Mouse (Mus musculus) forebrain, embryonic 11.5 days (tissue): ENCODE results near the gene Tbc1d16. TPM values are rescaled to one million over a fixed set of nuclear protein-coding genes. Genes with fewer than 3 reads are reported as not detected.
"Not testable (repeated sequence)": the region's sequence is repeated elsewhere in the genome, so short reads cannot be mapped to it uniquely, and the experiment has no call there.

Source experiments
- ATAC-seq: fragments of 200-750 bp; cut with Nextera tagmentation; replicated peaks from 2 replicates; pipeline ENCODE4 v1.8.0; 2017; ENCODE audit warnings: moderate TSS enrichment; ENCODE audit not compliant: low FRiP score
- DNase-seq: peaks from one replicate; pipeline ENCODE4 v3.0.0-alpha.2; 2017; ENCODE audit warnings: low spot score
- H3K27ac ChIP-seq: fragments of 300-500 bp; sonication (generic); 2 replicates; pipeline ENCODE4 v1.5.1; 2014; ENCODE audit warnings: low read depth, low read length
- H3K27me3 ChIP-seq: fragments of 300-500 bp; sonication (generic); 2 replicates; pipeline ENCODE4 v1.6.1; 2014; ENCODE audit warnings: mild to moderate bottlenecking, low read length, mixed read lengths; ENCODE audit not compliant: control insufficient read depth, insufficient read depth
- H3K36me3 ChIP-seq: fragments of 300-500 bp; sonication (generic); 2 replicates; pipeline ENCODE4 v1.6.1; 2014; ENCODE audit warnings: mild to moderate bottlenecking, low read length, moderate library complexity, mixed read lengths; ENCODE audit not compliant: control insufficient read depth, insufficient read depth
- H3K4me1 ChIP-seq: fragments of 300-500 bp; sonication (generic); replicated peaks from 2 replicates; pipeline ENCODE4 v1.6.1; 2014; ENCODE audit warnings: low read length, mixed read lengths; ENCODE audit not compliant: control insufficient read depth, insufficient read depth
- H3K4me2 ChIP-seq: fragments of 300-500 bp; sonication (generic); 2 replicates; pipeline ENCODE4 v1.6.1; 2014; ENCODE audit warnings: low read depth, mild to moderate bottlenecking, low read length, moderate library complexity, mixed read lengths; ENCODE audit not compliant: severe bottlenecking
- H3K4me3 ChIP-seq: fragments of 300-500 bp; sonication (generic); 2 replicates; pipeline ENCODE4 v1.5.1; 2014; ENCODE audit warnings: low read depth, low read length
- H3K9ac ChIP-seq: fragments of 300-500 bp; sonication (generic); 2 replicates; pipeline ENCODE4 v1.6.1; 2014; ENCODE audit warnings: low read length
- H3K9me3 ChIP-seq: fragments of 300-500 bp; sonication (generic); 2 replicates; pipeline ENCODE4 v1.6.1; 2016; ENCODE audit warnings: low read length, mixed read lengths; ENCODE audit not compliant: control insufficient read depth
- WGBS: fragments of 180-500 bp; shearing (Covaris S2); extraction: QIAGEN DNeasy Blood & Tissue Kit; methylation state at CpG from one replicate; pipeline ENCODE4 v1.1.7; 2014; 5-methylcytosine and 5-hydroxymethylcytosine counted together
- polyA plus RNA-seq: library from polyadenylated mRNA; unstranded; fragments of >200 nt; fragmentation: Nextera tagmentation; extraction: Ambion mirVana; gene quantifications from 2 replicates; pipeline ENCODE4 v1.2.1, GENCODE M21; 2014

Tbc1d16 gene
- 20.4 and 20.8 TPM in 2 replicates for polyA plus RNA-seq

DNA sequence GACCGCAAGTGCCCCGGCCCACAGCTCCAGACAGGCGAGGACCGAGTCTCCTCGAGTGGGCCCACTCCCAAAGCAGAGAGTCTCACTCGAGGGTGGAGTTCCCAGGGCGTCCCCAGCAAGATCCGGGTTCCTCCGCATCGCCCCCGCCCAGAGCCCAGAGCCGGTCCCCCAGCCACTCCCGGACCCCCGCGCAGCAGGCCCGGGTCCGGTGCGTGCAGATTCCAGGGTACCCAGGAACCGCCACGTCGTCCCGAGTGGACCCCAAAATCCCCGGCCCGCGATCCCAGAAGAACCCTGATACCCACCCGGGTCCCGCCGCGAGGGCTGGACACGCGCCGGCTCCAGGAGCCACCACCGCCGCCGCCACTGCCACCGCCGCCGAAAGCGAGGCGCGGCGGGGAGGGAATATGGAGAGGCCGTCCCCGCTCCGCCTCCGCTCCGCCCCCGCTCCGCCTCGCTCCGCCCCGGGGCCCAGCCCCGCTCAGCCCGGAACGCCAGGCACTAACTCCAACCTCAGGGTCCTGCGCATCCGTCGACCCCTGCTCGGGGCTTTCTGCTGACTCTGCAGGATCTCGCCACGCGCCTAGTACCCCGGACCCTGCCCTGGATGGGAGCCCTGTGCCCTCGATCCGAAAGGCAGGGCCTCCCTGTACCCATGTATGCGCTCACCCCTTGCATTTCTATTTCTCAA, at the start of gene Tbc1d16, which contains the start of gene Ccdc40:
Tbc1d16 (minus strand) TSS at position 409 of the 691 bp plus-strand sequence.
Ccdc40 (plus strand) TSS at position 482 of the 691 bp plus-strand sequence.
- WGBS, result under 1% methylated on average over 62 of the region's 66 CpGs
- Histone ChIP-seq H3K9me3 (no peaks in the 10 kb centered on the region), H3K27ac (peak within 1 kb of the TSS; percentile 87), H3K4me2 (peak within 1 kb of the TSS; percentile 96), H3K36me3 (peaks cover 3% of the 10 kb centered on the region), H3K9ac (peak within 1 kb of the TSS; percentile 88), H3K4me3 (peak within 1 kb of the TSS; percentile 75), H3K4me1 (peaks cover 18% of the 10 kb centered on the region; the same call in 1 of the 2 replicates), H3K27me3 (no peaks in the 10 kb centered on the region)
- DNase-seq (peak; percentile 91), ATAC-seq (peak; percentile 89)

DNA sequence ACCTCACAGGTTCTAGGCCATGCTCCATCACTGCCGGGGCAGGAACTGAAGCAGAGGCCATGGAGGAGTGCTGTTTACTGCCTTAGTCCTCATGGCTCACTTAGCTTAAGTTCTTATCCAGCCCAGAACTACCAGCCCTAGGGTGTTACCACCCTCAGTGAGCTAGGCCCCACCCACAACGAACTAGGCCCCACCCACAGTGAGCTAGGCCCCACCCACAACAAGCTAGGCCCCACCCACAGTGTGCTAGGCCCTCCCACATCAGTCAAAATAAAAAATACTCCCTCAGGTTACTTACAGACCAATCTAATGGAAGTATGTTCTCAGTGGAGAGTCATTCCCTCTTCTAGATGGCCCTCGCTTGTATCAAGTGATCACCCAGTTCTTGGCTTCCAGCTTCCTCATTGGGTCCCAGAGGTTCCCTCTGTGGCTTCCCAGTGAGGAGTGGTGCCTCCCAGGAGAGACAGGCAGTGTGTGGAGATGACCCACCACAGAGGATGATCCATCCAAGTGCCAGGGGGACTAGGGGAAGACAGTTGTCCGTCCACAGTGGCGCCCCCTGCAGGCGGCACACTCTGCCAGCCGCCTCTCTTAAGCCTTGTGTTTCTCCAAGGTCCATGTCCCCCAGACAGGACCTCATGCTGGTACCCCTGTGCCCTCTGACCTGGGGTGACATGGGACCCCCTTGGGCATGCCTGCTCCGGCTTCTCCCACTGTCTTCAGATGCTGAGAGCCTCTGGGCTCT, 45.1 kb upstream of the Tbc1d16 start:
- DNase-seq (no peak), ATAC-seq (no peak)
- Histone ChIP-seq H3K4me2 (no peak overlapping the region), H3K27ac (no peak overlapping the region), H3K9ac (no peak overlapping the region), H3K4me3 (no peak overlapping the region), H3K27me3 (no peaks in the 10 kb centered on the region), H3K4me1 (peaks cover 2% of the 10 kb centered on the region; the same call in 1 of the 2 replicates), H3K9me3 (no peaks in the 10 kb centered on the region), H3K36me3 (no peaks in the 10 kb centered on the region)
- 90% methylated on average over 8 of the region's 8 CpGs for WGBS

DNA sequence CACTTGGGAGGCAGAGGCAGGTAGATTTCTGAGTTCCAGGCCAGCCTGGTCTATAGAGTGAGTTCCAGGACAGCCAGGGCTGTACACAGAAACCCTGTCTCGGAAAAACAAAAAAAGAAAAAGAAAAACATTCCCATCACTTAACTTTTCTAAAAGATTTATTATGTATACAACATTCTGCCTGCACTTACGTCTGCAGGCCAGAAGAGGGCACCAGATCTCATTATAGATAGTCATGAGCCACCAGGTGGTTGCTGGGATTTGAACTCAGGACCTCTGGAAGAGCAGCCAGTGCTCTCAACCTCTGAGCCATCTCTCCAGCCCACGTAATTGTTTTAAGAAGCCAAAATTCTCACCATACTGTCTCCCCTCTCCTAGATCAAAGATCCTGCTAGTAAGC, 44.2 kb upstream of the Tbc1d16 start:
- DNase-seq, H3K36me3 ChIP-seq, H3K9me3 ChIP-seq, H3K27me3 ChIP-seq, ATAC-seq, H3K4me2 ChIP-seq, H3K4me1 ChIP-seq, H3K9ac ChIP-seq, H3K4me3 ChIP-seq, H3K27ac ChIP-seq: not testable (repeated sequence)
- 53% methylated on average over 3 of the region's 3 CpGs for WGBS

DNA sequence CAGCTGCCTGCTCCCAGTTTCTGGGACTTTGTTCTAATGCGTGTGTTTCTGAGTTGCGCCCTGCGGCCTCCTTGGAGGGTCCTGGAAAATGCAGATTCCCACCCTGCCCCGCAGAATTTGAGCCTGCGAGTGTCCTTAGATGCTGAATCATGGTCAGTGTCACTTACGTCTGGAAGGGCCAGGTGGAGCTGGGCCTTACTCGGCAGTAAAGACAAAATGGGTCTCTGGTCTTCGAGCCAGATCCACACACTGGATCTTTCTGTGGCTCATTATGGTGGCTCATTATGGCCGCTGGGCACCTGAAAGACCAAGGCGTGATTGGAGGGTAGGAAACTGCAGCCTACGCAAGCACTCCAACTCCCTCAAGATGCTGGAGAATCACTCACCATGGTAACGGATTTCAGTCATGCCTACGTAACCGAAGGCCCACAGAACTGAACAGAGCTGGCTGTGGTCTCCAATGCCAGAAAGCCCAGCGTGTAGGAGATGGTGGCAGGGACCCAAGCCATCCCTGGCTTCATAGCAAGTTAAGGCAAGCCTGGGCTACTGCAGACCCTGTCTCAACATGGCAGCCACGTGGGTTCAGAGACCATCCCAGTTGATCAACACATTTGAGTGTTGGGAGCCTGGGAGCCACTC, 40.4 kb upstream of the Tbc1d16 start:
- Histone ChIP-seq H3K4me2 (peak overlapping the region; percentile 96), H3K27ac (no peak overlapping the region), H3K4me3 (peak overlapping the region; percentile 57), H3K9me3 (no peaks in the 10 kb centered on the region), H3K36me3 (no peaks in the 10 kb centered on the region), H3K4me1 (peaks cover 6% of the 10 kb centered on the region), H3K27me3 (no peaks in the 10 kb centered on the region), H3K9ac (peak overlapping the region; percentile 61)
- ATAC-seq, result no peak
- 82% methylated on average over 16 of the region's 16 CpGs for WGBS
- DNase-seq, result no peak

DNA sequence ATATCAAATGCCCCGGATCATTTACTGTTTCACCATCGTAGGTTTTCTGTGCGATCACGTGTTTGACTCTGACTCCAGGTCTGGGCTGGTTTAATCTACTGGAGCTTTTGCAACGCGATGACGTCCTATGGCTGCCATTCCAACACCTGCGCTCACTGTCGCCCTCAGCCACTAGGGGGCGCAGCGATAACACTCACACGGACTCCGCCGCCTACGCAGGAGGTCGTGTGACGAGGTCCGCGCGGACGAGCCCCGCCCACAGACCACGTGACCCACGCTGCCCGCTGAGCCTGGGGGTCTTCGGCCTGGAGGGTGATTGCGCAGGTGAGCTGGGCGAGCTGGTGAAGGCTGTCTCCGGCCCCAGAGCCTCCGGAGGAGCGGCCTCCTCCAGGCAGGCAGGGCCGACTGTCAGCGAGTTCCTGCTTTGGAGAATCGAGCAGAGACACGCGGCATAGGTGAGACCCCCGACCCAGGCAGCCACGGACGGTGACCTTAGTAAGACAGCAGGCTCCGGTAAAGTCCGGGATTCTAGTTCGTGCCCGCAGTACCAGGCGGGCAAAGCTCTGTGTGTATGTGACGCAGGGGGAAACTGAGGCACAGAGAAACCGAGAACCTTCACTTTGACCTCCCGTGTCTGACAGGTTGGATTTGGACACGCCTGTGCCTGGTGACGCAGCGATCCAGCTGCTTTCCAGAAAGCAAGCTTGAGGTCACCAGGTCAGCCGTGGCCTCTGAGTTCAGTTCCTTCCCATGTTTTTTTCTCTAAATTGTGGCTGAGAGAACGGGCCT, 39.7 kb upstream of the Tbc1d16 start, which contains the start of gene Gaa:
Gaa (plus strand) TSS at position 120 of the 789 bp plus-strand sequence.
- peak; percentile 84 for ATAC-seq
- 6% methylated on average over 52 of the region's 52 CpGs for WGBS
- Histone ChIP-seq H3K4me2 (peak within 1 kb of the TSS; percentile 96), H3K36me3 (no peaks in the 10 kb centered on the region), H3K4me1 (peaks cover 6% of the 10 kb centered on the region), H3K27me3 (no peaks in the 10 kb centered on the region), H3K27ac (no peak within 1 kb of the TSS; the same call in 1 of the 2 replicates), H3K9me3 (no peaks in the 10 kb centered on the region), H3K9ac (peak within 1 kb of the TSS; percentile 61), H3K4me3 (peak within 1 kb of the TSS; percentile 57)
- DNase-seq, result peak; percentile 98

DNA sequence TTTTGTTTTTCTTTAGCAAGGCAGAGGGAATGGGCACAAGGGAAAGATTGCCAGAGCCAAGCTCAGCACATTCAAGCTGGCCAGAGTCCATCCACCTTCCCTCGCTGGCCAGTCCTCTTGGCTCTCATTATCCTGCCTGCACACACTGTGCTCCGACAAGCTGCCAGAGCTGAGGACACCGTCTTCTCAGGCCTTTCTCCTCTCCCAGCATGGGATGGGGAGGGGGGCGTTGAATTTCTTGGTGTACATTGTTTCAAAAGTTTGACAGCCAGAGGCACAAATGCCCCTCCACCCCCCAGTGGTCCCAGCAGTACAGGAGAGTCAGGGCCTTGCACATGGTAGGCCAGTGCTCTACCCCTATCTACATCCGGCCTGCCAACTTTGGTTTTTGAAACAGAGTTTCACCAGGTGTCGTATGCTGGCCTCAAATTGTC, 39.0 kb upstream of the Tbc1d16 start:
- peaks cover 6% of the 10 kb centered on the region for H3K4me1 ChIP-seq
- H3K4me2 ChIP-seq, result peak overlapping the region; percentile 96; the same call in 1 of the 2 replicates
- H3K27ac ChIP-seq, result no peak overlapping the region
- ATAC-seq, result no peak; the same call in 1 of the 2 replicates
- WGBS, result 51% methylated on average over 6 of the region's 6 CpGs
- no peaks in the 10 kb centered on the region for H3K27me3 ChIP-seq
- DNase-seq, result no peak
- no peaks in the 10 kb centered on the region for H3K9me3 ChIP-seq
- H3K36me3 ChIP-seq, result no peaks in the 10 kb centered on the region
- peak overlapping the region; percentile 57; the same call in 1 of the 2 replicates for H3K4me3 ChIP-seq
- H3K9ac ChIP-seq, result peak overlapping the region; percentile 27; the same call in 1 of the 2 replicates

DNA sequence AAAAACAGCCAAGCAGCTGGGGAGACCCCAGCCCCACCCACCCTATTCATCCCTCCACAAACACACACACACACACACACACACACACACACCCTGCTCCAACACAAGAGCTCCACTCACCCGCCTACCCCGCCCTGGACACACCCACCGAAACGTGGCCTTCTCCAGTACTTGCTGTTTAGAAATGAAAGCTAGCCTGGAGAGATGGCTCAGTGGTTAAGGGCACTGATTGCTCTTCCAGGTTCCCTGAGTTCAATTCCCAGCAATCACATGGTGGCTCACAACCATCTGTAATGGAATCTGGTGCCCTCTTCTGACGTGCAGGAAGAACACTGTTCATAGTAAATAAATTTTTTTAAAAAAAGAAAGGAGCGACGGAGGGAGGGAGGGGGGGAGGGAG, 37.5 kb upstream of the Tbc1d16 start:
- Histone ChIP-seq H3K4me3 (no peak overlapping the region), H3K27ac (no peak overlapping the region), H3K4me1 (peaks cover 6% of the 10 kb centered on the region), H3K9ac (no peak overlapping the region), H3K4me2 (no peak overlapping the region), H3K36me3 (no peaks in the 10 kb centered on the region), H3K27me3 (no peaks in the 10 kb centered on the region), H3K9me3 (no peaks in the 10 kb centered on the region)
- 76% methylated on average over 7 of the region's 7 CpGs for WGBS
- ATAC-seq (no peak), DNase-seq (no peak)

DNA sequence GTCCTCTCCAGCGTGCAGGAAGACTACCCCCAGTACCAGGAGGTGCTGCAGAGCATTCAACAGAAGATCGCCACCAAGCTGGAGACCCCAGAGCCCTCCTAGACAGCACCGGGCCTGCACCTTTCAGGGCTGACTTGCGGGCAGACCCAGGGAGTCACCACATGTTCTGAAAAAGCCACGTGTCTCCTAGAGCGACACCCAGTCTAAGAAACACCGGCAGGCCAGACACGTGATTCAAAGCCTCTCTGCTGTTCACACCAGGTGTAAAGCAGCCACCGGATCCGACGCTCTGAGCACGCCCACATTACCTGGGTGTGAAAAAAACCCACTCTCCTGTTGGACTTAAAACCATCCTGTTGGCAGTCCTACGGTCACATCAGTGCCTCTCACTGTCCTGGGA, 36.1 kb upstream of the Tbc1d16 start:
- no peak for ATAC-seq
- Histone ChIP-seq H3K4me3 (no peak overlapping the region), H3K27me3 (no peaks in the 10 kb centered on the region), H3K4me1 (peaks cover 6% of the 10 kb centered on the region), H3K27ac (no peak overlapping the region), H3K9me3 (no peaks in the 10 kb centered on the region), H3K9ac (no peak overlapping the region), H3K36me3 (no peaks in the 10 kb centered on the region), H3K4me2 (no peak overlapping the region)
- DNase-seq, result no peak
- 92% methylated on average over 13 of the region's 13 CpGs for WGBS
